Mouse (Mus musculus): ENCODE data around the gene Lamb3.

Gene Lamb3

GRCm38 (mm10) chr1:193207503-193207902 lies at the start of gene Lamb3:
Gene Lamb3, plus strand, starts transcription at chr1:193207699.
- DNase-seq (ENCODE audit: low read depth, low spot score), result no peak

- no peak for DNase-seq (ENCODE audit: low read depth, low spot score)
Observed at GRCm38 (mm10) chr1:193159163-193159562, 48.3 kb upstream of the Lamb3 start.

GRCm38 (mm10) chr1:193159613-193160012 lies 47.9 kb upstream of the Lamb3 start:
- no peak for DNase-seq (ENCODE audit: low read depth, low spot score)

- peak; percentile 20 for DNase-seq (ENCODE audit: low read depth, low spot score)
Observed at GRCm38 (mm10) chr1:193160317-193161032, 47.0 kb upstream of the Lamb3 start.

GRCm38 (mm10) chr1:193167746-193168145 lies 39.8 kb upstream of the Lamb3 start, which contains the start of gene A130010J15Rik:
Gene A130010J15Rik, plus strand, starts transcription at chr1:193168046.
- no peak for DNase-seq (ENCODE audit: low read depth, low spot score)

GRCm38 (mm10) chr1:193169228-193169627 lies 38.3 kb upstream of the Lamb3 start:
- DNase-seq (ENCODE audit: low read depth, low spot score), result no peak

GRCm38 (mm10) chr1:193169856-193170255 lies 37.6 kb upstream of the Lamb3 start:
- no peak for DNase-seq (ENCODE audit: low read depth, low spot score)

GRCm38 (mm10) chr1:193172991-193173809 lies 34.3 kb upstream of the Lamb3 start:
- peak; percentile 99 for DNase-seq (ENCODE audit: low read depth, low spot score)

GRCm38 (mm10) chr1:193173810-193174129 lies 33.7 kb upstream of the Lamb3 start:
- no peak for DNase-seq (ENCODE audit: low read depth, low spot score)

GRCm38 (mm10) chr1:193174143-193174733 lies 33.3 kb upstream of the Lamb3 start:
- no peak for DNase-seq (ENCODE audit: low read depth, low spot score)

GRCm38 (mm10) chr1:193181104-193181503 lies 26.4 kb upstream of the Lamb3 start:
- DNase-seq (ENCODE audit: low read depth, low spot score), result no peak

- DNase-seq (ENCODE audit: low read depth, low spot score), result no peak
Observed at GRCm38 (mm10) chr1:193188257-193188656, 19.2 kb upstream of the Lamb3 start.

- DNase-seq (ENCODE audit: low read depth, low spot score), result peak; percentile 20
Observed at GRCm38 (mm10) chr1:193189151-193189621, 18.3 kb upstream of the Lamb3 start.

GRCm38 (mm10) chr1:193189771-193190170 lies 17.7 kb upstream of the Lamb3 start:
- DNase-seq (ENCODE audit: low read depth, low spot score), result no peak

GRCm38 (mm10) chr1:193191675-193192283 lies 15.7 kb upstream of the Lamb3 start:
- no peak for DNase-seq (ENCODE audit: low read depth, low spot score)

- no peak for DNase-seq (ENCODE audit: low read depth, low spot score)
Observed at GRCm38 (mm10) chr1:193194416-193195140, 12.9 kb upstream of the Lamb3 start.

- no peak for DNase-seq (ENCODE audit: low read depth, low spot score)
Observed at GRCm38 (mm10) chr1:193195169-193195810, 12.2 kb upstream of the Lamb3 start.

- no peak for DNase-seq (ENCODE audit: low read depth, low spot score)
Observed at GRCm38 (mm10) chr1:193197494-193198205, 9.8 kb upstream of the Lamb3 start.

- no peak for DNase-seq (ENCODE audit: low read depth, low spot score)
Observed at GRCm38 (mm10) chr1:193198312-193198711, 9.2 kb upstream of the Lamb3 start.
